Mouse (Mus musculus) cortical plate, adult 2 months (tissue): Measurements from ENCODE around the gene Odf2l.

Source experiments
- CTCF ChIP-seq: fragments of 200-500 bp; IDR thresholded peaks from 2 replicates; pipeline ENCODE4 v1.5.1; 2011; ENCODE audit warnings: mild to moderate bottlenecking, control low read depth, low read length; ENCODE audit not compliant: insufficient read depth; ENCODE audit errors: extremely low read depth
- POLR2A ChIP-seq: fragments of 200-500 bp; IDR thresholded peaks from 2 replicates; pipeline ENCODE4 v1.6.1; 2011; ENCODE audit warnings: mild to moderate bottlenecking, low read length, control low read depth; ENCODE audit not compliant: insufficient read depth; ENCODE audit errors: extremely low read depth

DNA sequence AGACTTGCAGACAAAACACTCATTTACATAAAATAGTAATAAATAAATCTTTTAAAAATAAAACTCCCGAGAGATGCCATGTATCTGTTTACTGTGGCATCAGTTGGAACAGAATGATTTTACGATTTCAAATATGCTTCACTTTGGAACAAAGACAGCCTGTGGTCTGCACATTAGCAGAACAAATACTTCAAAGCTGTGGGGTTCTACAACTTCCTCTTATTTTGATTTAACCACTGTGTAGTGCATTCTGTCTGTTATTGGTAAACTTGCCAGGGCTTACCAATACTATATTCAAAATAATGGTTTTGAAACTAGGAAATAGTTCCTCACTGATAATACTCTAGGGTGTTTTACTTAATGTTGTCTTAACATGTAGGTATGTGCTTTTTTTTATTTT, 8.2 kb downstream of the Odf2l start:
- TF ChIP-seq POLR2A (no peak), CTCF (no peak)
